Mouse (Mus musculus) lung, postnatal 25 days (tissue): ENCODE results near the gene P4ha2.
A peak's percentile ranks its signal among the peaks of the same experiment; 100 is the strongest.

Experiments used
- DNase-seq: peaks from one replicate; pipeline ENCODE4 v3.0.0; 2022; ENCODE audit warnings: low spot score

P4ha2 gene

GRCm38 (mm10) chr11:54100045-54100691, at the start of gene P4ha2:
P4ha2 (plus strand) TSS chr11:54100095.
- DNase-seq: no peak

- no peak for DNase-seq
Measured at GRCm38 (mm10) chr11:54050205-54050604, 49.7 kb upstream of the P4ha2 start.

DNA sequence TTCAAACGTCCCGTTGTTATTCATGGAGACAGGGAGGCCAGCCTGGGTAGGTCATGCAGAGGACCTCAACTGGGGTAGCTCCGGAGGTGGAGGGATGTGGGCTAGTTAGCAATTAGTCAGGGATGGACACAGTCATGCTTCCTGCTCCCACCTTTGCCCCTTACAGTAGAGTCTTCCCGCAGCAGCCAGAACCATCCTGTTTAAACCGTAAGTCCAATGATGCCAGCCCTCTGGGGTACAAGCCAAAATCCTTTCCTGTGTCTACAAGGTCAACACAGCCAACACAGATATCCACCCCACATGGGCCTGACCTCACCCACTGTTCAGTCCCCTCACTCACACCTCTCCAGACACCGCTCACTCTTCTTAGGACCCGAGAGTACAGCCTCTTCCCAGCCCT, 48.7 kb upstream of the P4ha2 start:
- DNase-seq: no peak

DNA sequence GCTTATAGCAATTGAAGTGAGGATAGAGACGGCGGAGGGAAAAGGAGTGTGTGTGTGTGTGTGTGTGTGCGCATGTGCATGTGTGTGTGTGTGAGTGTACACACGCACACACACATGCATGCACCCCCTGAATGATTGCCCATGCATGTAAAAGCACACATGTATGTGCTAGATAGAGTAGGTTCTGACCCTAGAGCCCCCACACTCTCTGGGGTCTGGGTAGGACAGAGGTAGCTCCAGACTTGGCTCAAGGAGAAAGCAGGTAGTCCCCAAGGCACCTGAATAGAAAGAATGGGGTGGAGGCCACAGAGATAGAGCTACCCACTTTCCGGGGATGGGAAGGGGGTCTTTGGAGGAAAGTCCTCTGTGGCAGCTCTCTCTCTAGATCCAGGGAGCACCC, 47.8 kb upstream of the P4ha2 start:
- no peak for DNase-seq

- no peak for DNase-seq
Measured at GRCm38 (mm10) chr11:54053090-54053489, 46.8 kb upstream of the P4ha2 start.

- DNase-seq: peak; percentile 67
Measured at GRCm38 (mm10) chr11:54054257-54054656, 45.6 kb upstream of the P4ha2 start.

GRCm38 (mm10) chr11:54056132-54056531, 43.8 kb upstream of the P4ha2 start:
- DNase-seq: no peak

DNA sequence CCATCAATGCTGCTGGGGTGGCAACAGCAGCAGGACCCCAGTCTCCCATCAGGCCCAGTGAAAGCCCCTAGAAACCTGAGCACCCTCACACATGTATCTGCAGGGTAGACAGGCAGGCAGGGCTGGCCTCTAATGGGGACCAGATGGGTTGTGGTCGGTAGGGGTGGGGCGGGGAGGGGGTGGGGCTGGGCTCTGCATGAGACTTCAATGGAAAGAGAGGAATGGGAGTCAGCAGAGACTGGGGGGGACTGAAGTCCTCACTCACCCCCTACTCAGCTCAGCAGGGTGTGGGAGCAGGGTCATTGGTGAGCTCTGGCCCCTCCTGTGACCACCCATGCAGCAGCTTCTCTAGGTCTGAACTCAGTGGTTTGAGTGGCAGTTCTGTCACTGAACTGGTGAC, 42.5 kb upstream of the P4ha2 start:
- DNase-seq: no peak

- no peak for DNase-seq
Measured at GRCm38 (mm10) chr11:54058056-54058617, 41.8 kb upstream of the P4ha2 start.

GRCm38 (mm10) chr11:54058643-54059042, 41.3 kb upstream of the P4ha2 start:
- DNase-seq: no peak

DNA sequence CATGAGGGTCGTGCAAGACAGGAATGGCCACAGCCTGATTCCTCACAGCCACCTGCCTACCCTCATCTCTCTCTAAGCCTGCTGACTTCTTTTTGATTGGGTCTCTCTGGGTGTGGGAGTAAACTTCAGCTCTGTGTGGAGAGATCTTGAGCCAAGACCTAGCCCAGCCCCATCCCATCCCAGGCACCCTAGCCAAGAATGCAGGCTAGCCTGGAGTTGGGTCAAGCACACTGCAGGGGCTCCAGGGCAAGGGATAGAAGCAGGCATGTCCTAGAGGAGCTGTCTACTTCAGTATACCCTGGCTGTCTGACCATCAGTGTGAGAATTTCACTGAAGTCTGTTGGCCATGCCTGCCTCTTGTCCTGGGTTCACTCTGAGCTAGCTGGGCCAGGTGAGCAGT, 40.4 kb upstream of the P4ha2 start:
- no peak for DNase-seq

DNA sequence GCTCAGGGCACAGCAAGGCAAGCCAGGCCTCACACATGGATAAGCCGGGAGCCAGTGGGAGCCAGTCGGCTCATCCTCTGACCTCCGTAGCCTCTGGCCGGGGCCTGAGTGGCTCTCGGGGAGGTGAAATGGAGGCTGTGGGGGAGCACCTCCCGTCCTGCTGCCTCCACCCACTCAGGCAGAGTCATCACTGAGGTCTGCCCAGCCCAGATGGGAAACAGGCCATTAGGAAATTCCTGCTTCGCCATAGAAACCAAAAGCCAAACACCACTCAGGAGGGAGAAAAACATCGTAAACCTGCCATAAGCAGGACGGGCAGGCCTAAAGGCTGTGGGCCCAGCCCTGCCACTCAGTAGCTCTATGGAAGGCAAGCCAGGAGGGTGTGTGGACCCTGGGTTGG, 39.6 kb upstream of the P4ha2 start:
- DNase-seq: peak; percentile 68

DNA sequence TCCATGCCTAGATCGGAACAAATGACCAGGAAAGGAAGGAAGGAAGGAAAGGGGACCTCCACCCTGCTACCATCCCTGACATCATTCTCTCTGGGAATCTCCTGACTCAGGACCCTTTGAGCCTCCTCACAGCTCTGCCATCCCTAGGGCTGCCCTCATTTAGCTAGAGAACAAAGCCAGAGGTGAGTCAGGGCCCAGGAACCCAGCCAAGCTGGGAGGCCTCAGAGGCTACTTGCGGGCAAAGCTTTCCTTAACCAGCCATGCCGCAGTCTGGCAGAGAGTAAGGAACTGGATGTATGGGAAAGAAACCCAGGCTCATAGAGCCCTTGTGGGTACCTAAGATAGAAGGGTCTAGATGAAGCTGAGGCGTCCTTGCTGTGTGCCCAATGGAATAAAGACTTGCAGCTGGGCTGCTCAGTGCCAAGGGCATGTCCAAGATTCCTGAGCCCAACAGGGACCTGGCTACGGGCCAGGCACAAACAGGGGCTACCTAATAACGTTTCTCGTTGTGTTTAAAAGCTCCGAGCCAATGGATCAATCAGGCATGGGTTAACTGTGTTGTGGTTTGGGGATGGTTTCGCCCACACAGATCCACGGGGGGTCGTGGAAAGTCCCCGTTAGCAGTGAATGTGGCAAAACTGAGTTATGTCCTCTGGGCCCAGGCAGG, 37.7 kb upstream of the P4ha2 start:
- peak; percentile 36 for DNase-seq

DNA sequence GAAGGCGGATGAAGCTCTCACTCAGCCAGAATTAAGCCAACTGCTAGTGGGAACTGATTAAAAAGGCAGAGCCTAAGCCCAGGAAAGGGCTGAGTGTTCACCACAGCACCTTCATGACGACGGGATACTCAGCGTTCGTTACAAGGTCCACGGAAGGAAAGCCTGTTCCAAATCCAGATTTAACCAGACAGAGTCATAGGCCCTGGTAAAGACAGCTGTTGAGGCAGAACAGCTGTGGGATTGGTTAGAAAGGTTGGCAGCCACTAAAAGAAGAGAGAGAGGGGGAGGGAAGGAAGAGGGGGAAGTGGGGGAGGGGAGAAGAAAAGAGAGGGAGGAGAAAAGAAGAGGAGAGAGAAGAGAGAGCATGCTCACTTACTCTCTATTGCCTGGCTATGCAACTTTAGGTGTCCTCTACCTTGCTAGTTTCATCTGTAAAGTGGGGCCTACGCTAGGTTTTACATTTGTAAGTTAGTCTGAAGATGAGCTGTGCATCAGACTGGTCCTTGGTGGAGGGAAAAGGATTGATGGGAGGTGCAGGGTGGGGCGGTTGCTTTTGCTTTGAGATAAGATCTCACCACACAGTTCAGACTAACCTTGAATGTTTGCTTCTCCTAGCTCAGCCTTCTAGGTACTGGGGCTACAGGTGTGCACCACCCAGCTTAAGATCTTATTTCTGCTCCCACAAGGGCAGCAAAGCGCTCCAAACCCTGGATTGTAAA, 37.0 kb upstream of the P4ha2 start:
- no peak for DNase-seq

DNA sequence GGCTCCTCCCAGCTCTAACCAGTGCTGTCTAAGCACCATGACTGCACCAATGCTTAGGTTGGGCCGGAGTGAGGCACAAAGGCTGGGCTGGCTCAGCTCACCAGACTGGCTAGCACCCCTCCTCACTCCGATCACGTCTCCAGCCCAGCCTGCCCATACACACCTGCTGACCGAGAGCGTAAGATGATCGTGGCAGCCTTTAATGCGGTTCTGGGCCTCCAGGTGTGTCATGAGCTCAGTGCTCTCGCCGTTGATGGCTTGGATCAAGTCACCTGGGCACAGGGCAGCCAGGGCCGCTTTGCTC, 36.5 kb upstream of the P4ha2 start:
- no peak for DNase-seq

DNA sequence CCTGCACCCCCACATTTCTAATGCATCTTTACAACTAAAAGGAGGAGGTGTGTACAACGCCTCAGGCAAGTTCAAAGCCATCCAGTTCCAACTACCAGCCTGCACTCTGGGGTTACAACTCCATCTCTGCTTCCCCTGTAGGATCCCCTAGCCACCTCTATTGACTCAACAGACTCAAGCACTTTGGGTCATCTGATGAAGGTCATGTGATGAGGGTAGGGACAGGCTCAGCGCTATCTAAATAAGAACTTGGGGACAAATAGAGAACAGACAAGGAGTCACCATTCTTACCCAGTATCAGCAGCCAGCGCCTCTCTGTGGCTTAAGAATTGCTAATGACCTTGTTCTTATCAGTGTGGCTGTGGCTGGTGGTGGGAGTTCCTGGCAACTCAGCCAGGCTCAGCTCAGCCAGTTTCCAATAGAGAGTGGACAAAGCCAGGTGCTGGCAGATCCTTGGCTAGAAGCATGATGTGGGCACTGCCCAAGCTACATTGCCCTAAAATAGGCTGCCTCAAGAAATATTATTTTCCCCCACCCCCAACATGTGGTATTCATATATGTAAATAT, 35.4 kb upstream of the P4ha2 start:
- no peak for DNase-seq

DNA sequence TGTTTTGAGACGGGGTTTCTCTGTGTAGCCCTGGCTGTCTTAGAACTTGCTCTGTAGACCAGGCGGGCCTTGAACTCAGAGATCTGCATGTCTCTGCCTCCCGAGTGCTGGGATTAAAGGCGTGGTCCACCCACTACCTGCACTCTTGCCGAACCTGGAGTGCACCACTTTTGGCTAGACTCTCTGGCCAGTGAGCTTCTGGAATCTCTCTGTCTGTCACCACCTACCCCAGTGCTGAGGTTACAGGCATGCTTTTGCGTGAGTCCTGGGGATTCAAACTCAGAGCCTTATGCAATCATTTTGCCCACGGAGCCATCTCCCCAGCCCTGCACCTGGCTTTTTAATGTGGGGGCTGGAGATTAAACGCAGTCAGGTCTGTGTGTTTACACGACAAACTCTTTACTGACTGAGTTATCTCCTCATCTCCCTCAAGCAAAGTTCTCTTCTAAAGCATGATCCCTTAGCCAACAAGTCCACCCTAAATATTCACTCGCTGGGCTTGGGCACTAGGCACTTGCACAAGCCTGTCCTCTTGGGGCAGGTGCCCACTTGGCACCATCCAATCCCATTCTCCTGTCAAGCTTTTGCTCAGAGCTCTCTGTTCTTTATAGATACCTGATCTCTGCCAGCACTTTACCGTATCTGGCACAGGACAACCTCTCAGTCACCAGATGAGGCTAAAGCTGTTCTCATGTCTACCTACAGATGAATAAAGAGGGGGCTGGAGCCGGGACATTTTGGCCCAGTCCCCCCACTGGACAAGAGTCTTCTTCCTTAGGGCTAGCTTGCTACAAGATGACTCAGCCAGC, 34.6 kb upstream of the P4ha2 start:
- no peak for DNase-seq

GRCm38 (mm10) chr11:54065915-54066178, 34.0 kb upstream of the P4ha2 start:
- no peak for DNase-seq

DNA sequence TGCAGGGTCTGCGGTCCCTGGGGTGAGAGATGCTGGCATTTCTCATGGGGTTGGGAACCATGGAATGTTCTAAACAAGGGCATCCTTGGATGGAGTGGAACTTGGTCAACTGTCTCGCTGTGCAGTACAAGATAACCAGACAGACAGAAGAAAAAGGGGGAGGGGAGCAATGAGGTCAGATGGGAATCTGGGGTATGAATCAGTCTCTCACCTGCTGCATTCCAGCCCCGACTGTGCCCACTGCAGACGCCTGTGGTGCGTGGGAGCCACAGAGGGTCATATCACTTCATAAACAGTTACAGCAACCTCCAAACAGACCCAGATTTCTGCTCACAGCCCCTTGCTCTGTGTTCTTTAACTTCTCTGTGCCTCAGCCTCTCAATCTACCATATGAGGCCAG, 33.5 kb upstream of the P4ha2 start:
- DNase-seq: no peak

DNA sequence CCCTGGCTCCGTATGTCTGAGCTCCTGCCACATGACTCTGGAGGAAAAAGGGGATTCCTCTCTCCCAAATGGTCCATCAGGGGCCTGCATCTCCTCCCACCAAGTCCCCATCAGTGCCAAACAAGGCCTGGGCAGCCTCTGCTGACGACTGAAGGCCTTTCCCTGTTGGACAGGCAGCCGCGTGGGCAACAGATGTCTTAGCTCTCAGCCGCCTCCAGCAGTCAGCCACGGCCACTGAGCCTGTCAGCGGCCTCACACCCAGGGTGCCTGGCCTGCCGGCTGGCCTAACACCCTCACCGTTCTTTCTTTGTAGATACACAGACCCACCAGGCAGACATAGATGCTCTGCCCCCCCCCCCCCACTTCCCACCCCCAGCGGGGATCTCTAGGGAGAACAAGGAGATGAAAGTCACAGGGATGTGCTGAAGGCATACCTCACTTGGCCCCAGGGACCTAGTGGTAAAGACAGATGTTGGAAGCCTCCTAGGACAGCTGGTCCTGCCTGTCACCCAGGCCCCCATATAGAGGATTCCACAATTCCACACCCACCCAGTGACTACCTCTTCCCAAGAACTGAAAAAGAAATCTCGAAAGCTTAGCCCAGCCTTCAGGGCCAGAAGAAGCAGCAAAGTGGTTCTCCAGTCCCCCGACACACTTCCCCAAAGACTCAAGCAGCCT, 32.4 kb upstream of the P4ha2 start:
- peak; percentile 60 for DNase-seq

GRCm38 (mm10) chr11:54067996-54068519, 31.8 kb upstream of the P4ha2 start:
- no peak for DNase-seq
